Mouse (Mus musculus): ENCODE measurements at regions not wholly inside any gene's neighbourhood (a gene's known extent, or its start where the extent isn't known, plus 50 kb on each side); places are given as distances from the start of the nearest gene placed in this dataset.

- TF ChIP-seq POLR2A (IDR thresholded peaks at IDR 0.05; ENCODE audit: low read depth, low read length) (no peak), CTCF (IDR thresholded peaks at IDR 0.05; ENCODE audit: extremely low read depth, insufficient read length, insufficient replicate concordance, low read depth, low read length) (no peak)
Observed at GRCm38 (mm10) chr9:30762913-30763312, 159.3 kb downstream of the Adamts15 start.
